Mouse (Mus musculus): ENCODE measurements at regions not wholly inside any gene's neighbourhood (a gene's known extent, or its start where the extent isn't known, plus 50 kb on each side); places are given as distances from the start of the nearest gene placed in this dataset.

DNA sequence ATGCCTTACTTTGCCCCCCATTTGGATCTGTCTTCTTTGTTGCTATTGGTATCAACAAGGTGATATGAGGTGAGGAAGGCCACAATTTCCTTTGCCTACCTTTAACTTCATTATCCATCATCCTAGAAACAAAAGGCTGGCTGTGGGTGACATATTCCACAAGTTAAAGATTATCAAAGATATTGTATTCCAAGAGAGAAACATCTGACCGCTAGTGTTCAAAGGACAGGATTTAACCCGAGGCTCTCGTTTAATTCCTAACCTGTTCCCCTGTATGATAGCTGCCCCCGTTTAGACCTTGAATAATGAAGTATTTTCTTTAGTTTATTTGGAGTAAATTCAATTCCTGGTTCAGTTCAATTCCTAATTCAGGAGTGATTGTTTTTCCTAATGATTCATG lies 249.8 kb upstream of the Cwc22 start:
- TF ChIP-seq TCF12 (IDR thresholded peaks at IDR 0.05; ENCODE audit: low read depth, low read length) (no peak), SMC3 (IDR thresholded peaks at IDR 0.05; ENCODE audit: low read depth, low read length) (no peak)
- no peak for DNase-seq (ENCODE audit: extremely low read depth)
- dilution Hi-C loops (cut with MboI; ENCODE audit: extremely low pct_ligation_motif_present, extremely low pct_unique_long_range_greater_than_20kb, low sequenced_read_pairs) (no loop called here), in situ Hi-C loops (cut with MboI; ENCODE audit: low pct_ligation_motif_present, low pct_unique_long_range_greater_than_20kb, low sequenced_read_pairs) (loop anchor here (25.0 kb wide), 1 partner anchor 134 kb away; no protein-coding TSS in a partner anchor)
- no peaks in the 10 kb centered on the region for H3K4me1 ChIP-seq (ENCODE audit: control insufficient read depth in 1 of 2, insufficient read depth in 2 of 2)
- H3K27me3 ChIP-seq (replicated peaks) = no peaks in the 10 kb centered on the region
- H3K27ac ChIP-seq (ENCODE audit: insufficient read depth, low read depth) = no peak overlapping the region
- H3K4me2 ChIP-seq (ENCODE audit: insufficient read depth, low read depth, poor library complexity, severe bottlenecking) = no peak overlapping the region
- no peak overlapping the region for H3K4me3 ChIP-seq (replicated peaks in 1 of 3; ENCODE audit: low read depth in 2 of 3, low read length in 2 of 3, poor library complexity in 1 of 3)
- H3K9ac ChIP-seq (ENCODE audit: insufficient read depth, low read depth) = no peak overlapping the region
- no peaks in the 10 kb centered on the region for H3K36me3 ChIP-seq (replicated peaks in 1 of 2; ENCODE audit: control insufficient read depth in 1 of 2, insufficient read depth in 1 of 2, low read length in 1 of 2)
- no peaks in the 10 kb centered on the region for H3K79me2 ChIP-seq (replicated peaks; ENCODE audit: control insufficient read depth, extremely low read depth, insufficient read depth, poor library complexity, severe bottlenecking)
- H3K9me3 ChIP-seq (replicated peaks; ENCODE audit: low read length) = no peaks in the 10 kb centered on the region

DNA sequence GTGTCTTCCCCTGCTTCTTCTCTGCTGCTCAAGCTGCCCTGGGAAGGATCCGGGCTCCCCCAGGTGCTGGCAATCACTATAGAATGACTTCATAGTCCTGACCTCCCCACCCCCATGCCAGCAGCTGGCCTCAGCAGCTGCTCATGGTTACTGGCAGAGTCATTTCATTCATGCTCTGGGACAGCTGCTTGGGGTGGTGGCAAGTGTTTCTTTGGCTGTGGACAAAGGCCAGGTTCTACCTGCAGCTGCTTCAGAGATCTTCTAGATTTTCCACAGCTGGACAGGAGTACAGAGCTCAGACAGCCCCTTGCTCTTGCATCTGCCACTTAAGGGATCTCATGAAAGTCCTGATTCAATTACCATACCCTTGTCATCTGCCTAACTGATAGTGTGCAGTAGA lies 243.4 kb upstream of the Cwc22 start:
- Histone ChIP-seq H3K36me3 (replicated peaks in 1 of 2; ENCODE audit: control insufficient read depth in 1 of 2, insufficient read depth in 1 of 2, low read length in 1 of 2) (no peaks in the 10 kb centered on the region), H3K4me2 (ENCODE audit: insufficient read depth, low read depth, poor library complexity, severe bottlenecking) (no peak overlapping the region), H3K79me2 (replicated peaks; ENCODE audit: control insufficient read depth, extremely low read depth, insufficient read depth, poor library complexity, severe bottlenecking) (no peaks in the 10 kb centered on the region), H3K9ac (ENCODE audit: insufficient read depth, low read depth) (no peak overlapping the region), H3K4me3 (replicated peaks in 1 of 3; ENCODE audit: low read depth in 2 of 3, low read length in 2 of 3, poor library complexity in 1 of 3) (no peak overlapping the region), H3K4me1 (ENCODE audit: control insufficient read depth in 1 of 2, insufficient read depth in 2 of 2) (peaks cover 3 to 8% of the 10 kb centered on the region in 2 experiments; a peak in 1 of 4 replicates), H3K9me3 (replicated peaks; ENCODE audit: low read length) (no peaks in the 10 kb centered on the region), H3K27ac (ENCODE audit: insufficient read depth, low read depth) (no peak overlapping the region), H3K27me3 (replicated peaks) (no peaks in the 10 kb centered on the region)
- peak; percentile 60; the same call in 1 of the 2 replicates for TF ChIP-seq CHD2 (IDR thresholded peaks at IDR 0.05; ENCODE audit: low read length)
- no peak for TF ChIP-seq NRF1 (IDR thresholded peaks at IDR 0.05; ENCODE audit: low read depth, low read length)
- peak; percentile 71 for TF ChIP-seq ETS1 (conservative IDR thresholded peaks at IDR 0.05; ENCODE audit: low read depth, low read length)
- peak; percentile 98 for TF ChIP-seq TCF12 (IDR thresholded peaks at IDR 0.05; ENCODE audit: low read depth, low read length)
- TF ChIP-seq BHLHE40 (IDR thresholded peaks at IDR 0.05; ENCODE audit: low read depth, low read length) = no peak
- TF ChIP-seq EP300 (IDR thresholded peaks at IDR 0.05; ENCODE audit: low read length) = no peak
- TF ChIP-seq KAT2A (IDR thresholded peaks at IDR 0.05; ENCODE audit: insufficient replicate concordance, low read length) = no peak
- TF ChIP-seq MXI1 (IDR thresholded peaks at IDR 0.05; ENCODE audit: low read depth, low read length) = no peak
- in situ Hi-C loops (cut with MboI; ENCODE audit: low pct_ligation_motif_present, low pct_unique_long_range_greater_than_20kb, low sequenced_read_pairs) (loop anchor here (25.0 kb wide), 1 partner anchor 127 kb away; no protein-coding TSS in a partner anchor), dilution Hi-C loops (cut with MboI; ENCODE audit: extremely low pct_ligation_motif_present, extremely low pct_unique_long_range_greater_than_20kb, low sequenced_read_pairs) (no loop called here)
- DNase-seq (ENCODE audit: extremely low read depth) = peak; percentile 64

DNA sequence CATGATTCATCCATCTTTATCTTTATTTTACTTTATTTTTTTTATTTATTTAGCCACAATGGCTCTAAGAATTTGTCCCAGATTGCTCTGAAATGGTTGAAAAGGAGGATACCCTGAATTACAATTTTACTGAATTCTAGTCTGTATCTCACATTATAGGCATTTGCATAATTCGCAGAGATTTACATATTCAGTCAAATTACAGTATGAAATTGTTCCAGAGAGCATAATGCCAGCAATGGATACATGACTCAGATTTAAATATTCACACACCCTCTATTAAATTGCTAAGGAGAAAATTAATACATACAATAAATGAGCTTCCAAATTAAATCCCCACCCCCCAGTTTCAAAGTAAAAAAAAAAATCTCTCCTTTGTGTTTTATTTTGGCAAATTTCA lies 238.8 kb upstream of the Cwc22 start:
- Histone ChIP-seq H3K27me3 (replicated peaks) (no peaks in the 10 kb centered on the region), H3K9ac (ENCODE audit: insufficient read depth, low read depth) (no peak overlapping the region), H3K4me2 (ENCODE audit: insufficient read depth, low read depth, poor library complexity, severe bottlenecking) (no peak overlapping the region), H3K79me2 (replicated peaks; ENCODE audit: control insufficient read depth, extremely low read depth, insufficient read depth, poor library complexity, severe bottlenecking) (no peaks in the 10 kb centered on the region), H3K36me3 (replicated peaks in 1 of 2; ENCODE audit: control insufficient read depth in 1 of 2, insufficient read depth in 1 of 2, low read length in 1 of 2) (no peaks in the 10 kb centered on the region), H3K9me3 (replicated peaks; ENCODE audit: low read length) (no peaks in the 10 kb centered on the region), H3K4me1 (ENCODE audit: control insufficient read depth in 1 of 2, insufficient read depth in 2 of 2) (peaks cover 3 to 4% of the 10 kb centered on the region in 2 experiments; a peak in 1 of 4 replicates), H3K27ac (ENCODE audit: insufficient read depth, low read depth) (no peak overlapping the region), H3K4me3 (replicated peaks in 1 of 3; ENCODE audit: low read depth in 2 of 3, low read length in 2 of 3, poor library complexity in 1 of 3) (no peak overlapping the region)
- DNase-seq (ENCODE audit: extremely low read depth) = no peak
- TF ChIP-seq RAD21 (IDR thresholded peaks at IDR 0.05; ENCODE audit: low read depth, low read length) (no peak), ZC3H11A (IDR thresholded peaks at IDR 0.05; ENCODE audit: low read depth, low read length) (no peak), ETS1 (conservative IDR thresholded peaks at IDR 0.05; ENCODE audit: low read depth, low read length) (no peak), EP300 (IDR thresholded peaks at IDR 0.05; ENCODE audit: low read length) (no peak), CHD1 (IDR thresholded peaks at IDR 0.05; ENCODE audit: low read depth, low read length) (no peak), USF1 (IDR thresholded peaks at IDR 0.05; ENCODE audit: low read depth, low read length) (no peak), CHD2 (IDR thresholded peaks at IDR 0.05; ENCODE audit: low read length) (no peak), MAFK (IDR thresholded peaks at IDR 0.05; ENCODE audit: insufficient replicate concordance, low read length) (no peak), E2F4 (IDR thresholded peaks at IDR 0.05; ENCODE audit: insufficient replicate concordance, low read depth, low read length) (no peak), USF2 (conservative IDR thresholded peaks at IDR 0.05; ENCODE audit: low read depth, low read length) (no peak), UBTF (IDR thresholded peaks at IDR 0.05; ENCODE audit: low read depth, low read length) (no peak), ELF1 (IDR thresholded peaks at IDR 0.05; ENCODE audit: low read depth, low read length) (no peak), PAX5 (IDR thresholded peaks at IDR 0.05; ENCODE audit: low read length) (no peak), GABPA (IDR thresholded peaks at IDR 0.05; ENCODE audit: insufficient replicate concordance, low read depth, low read length) (no peak), ZKSCAN1 (IDR thresholded peaks at IDR 0.05; ENCODE audit: borderline replicate concordance, low read depth, low read length) (no peak), MAX (IDR thresholded peaks at IDR 0.05; ENCODE audit: low read length) (no peak), MAZ (IDR thresholded peaks at IDR 0.05; ENCODE audit: low read depth, low read length) (no peak)
- in situ Hi-C loops (cut with MboI; ENCODE audit: low pct_ligation_motif_present, low pct_unique_long_range_greater_than_20kb, low sequenced_read_pairs) (loop anchor here (25.0 kb wide), 1 partner anchor 123 kb away; no protein-coding TSS in a partner anchor), dilution Hi-C loops (cut with MboI; ENCODE audit: extremely low pct_ligation_motif_present, extremely low pct_unique_long_range_greater_than_20kb, low sequenced_read_pairs) (no loop called here)
